Mouse (Mus musculus): ENCODE measurements around the gene Irf7. TPM values are rescaled to one million over a fixed set of nuclear protein-coding genes. Genes with fewer than 3 reads are reported as not detected.

Gene Irf7
- polyA plus RNA-seq, 1 experiment from 2014 or later = 2.7 TPM

DNA sequence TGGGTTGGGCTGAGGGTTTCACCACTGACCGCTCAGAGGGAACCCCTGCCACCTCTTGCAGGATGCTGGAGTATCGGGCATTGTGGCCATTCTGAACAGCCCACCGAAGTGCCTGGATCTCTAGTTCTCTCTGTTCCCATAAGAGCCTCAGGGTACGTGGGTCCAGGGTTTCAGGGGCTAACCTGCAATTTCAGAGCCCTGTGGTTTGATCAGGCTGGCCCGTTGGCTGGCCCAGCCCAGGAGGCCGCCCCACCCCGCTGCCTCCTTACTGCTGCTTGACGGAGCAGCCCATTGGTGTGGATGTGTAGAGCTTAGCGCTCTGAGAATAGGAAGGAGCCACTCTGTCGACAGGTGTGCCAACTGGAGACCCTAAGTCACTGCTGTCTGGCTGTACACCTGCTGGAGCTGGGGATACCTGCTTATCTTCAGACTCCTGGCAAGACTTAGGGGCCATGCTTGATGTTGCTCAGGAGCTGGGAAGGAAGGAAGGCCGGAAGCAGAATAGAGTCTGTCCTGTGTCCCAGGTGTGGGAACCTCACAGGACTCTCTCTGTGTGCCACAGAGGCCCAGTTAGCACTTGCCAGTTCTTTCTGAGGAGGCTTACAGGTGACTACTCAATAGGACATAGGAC lies 52.6 kb downstream of the Irf7 start, which contains the start of gene Lmntd2:
Lmntd2 (minus strand) TSS at position 476 of the 631 bp plus-strand sequence.
- H3K9me3 ChIP-seq (ENCODE audit: control insufficient read depth, low read length) = no peaks in the 10 kb centered on the region
- H3K36me3 ChIP-seq (ENCODE audit: control insufficient read depth, insufficient read depth, low read length) = peaks cover 12% of the 10 kb centered on the region; the same call in 1 of the 2 replicates
- peak within 1 kb of the TSS; percentile 98 for H3K27ac ChIP-seq (ENCODE audit: low read depth, low read length)
- peak within 1 kb of the TSS; percentile 73 for H3K4me2 ChIP-seq (replicated peaks; ENCODE audit: low read depth, low read length)
- H3K27me3 ChIP-seq (ENCODE audit: control insufficient read depth, insufficient read depth, low read length) = no peaks in the 10 kb centered on the region
- no peak for ATAC-seq (ENCODE audit: low FRiP score, low TSS enrichment)
- 92% methylated on average over 11 of the region's 11 CpGs for WGBS
- peak within 1 kb of the TSS; percentile 57 for H3K9ac ChIP-seq (ENCODE audit: low read depth, low read length)
- peaks cover 23% of the 10 kb centered on the region for H3K4me1 ChIP-seq (ENCODE audit: control insufficient read depth, insufficient read depth, low read length)
- H3K4me3 ChIP-seq (ENCODE audit: low read length) = peak within 1 kb of the TSS; percentile 63

DNA sequence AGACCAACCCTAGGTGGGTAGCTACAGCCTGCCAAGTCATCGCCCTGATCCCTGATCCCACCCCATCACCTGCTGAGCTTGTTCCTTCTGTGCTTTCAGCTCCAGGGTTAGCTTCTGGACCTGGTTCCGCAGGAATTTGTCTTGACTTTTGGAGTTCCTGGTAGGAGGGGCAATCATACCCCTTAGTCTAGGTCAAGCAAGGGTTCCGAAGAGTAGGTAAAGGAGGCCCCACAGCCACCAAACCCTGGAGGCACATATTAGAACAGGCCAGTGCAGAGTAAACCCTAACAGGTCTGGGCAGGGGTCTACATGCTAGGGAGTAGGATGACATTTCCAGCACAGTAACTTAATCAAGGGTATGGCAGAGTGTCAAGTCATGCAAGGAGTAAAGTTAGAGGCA lies 53.1 kb downstream of the Irf7 start:
- no peak overlapping the region for H3K9ac ChIP-seq (ENCODE audit: low read depth, low read length)
- 80% methylated on average over 3 of the region's 3 CpGs for WGBS
- no peaks in the 10 kb centered on the region for H3K9me3 ChIP-seq (ENCODE audit: control insufficient read depth, low read length)
- H3K27ac ChIP-seq (ENCODE audit: low read depth, low read length) = no peak overlapping the region
- H3K27me3 ChIP-seq (ENCODE audit: control insufficient read depth, insufficient read depth, low read length) = no peaks in the 10 kb centered on the region
- no peak overlapping the region for H3K4me2 ChIP-seq (replicated peaks; ENCODE audit: low read depth, low read length)
- peaks cover 23% of the 10 kb centered on the region for H3K4me1 ChIP-seq (ENCODE audit: control insufficient read depth, insufficient read depth, low read length)
- no peak overlapping the region for H3K4me3 ChIP-seq (ENCODE audit: low read length)
- H3K36me3 ChIP-seq (ENCODE audit: control insufficient read depth, insufficient read depth, low read length) = peaks cover 6% of the 10 kb centered on the region; the same call in 1 of the 2 replicates
- ATAC-seq (ENCODE audit: low FRiP score, low TSS enrichment) = no peak

MicroRNA genes within 50 kb of the gene (microRNA counts, 519-probe panel; counts per million panel counts)
- microRNA mmu-miR-210 = 5,886 counts per million, percentile 59 among the panel's probes with 10 or more counts

Small RNAs within 50 kb of the gene (microRNA-seq; reads per million reads assigned to microRNA genes)
- gene Mir210 = 298 reads per million, percentile 68 among the genes with 10 or more reads in this experiment

Other genes with a start within 250 kb of the Irf7 start
- gene Ifitm6, start 248.6 kb downstream of the Irf7 start, polyA plus RNA-seq (2014; fragmentation: Nextera tagmentation; extraction: Ambion mirVana) = 0.84 and 1.6 TPM in 2 replicates
- gene Gm17387, start 237.3 kb downstream of the Irf7 start, polyA plus RNA-seq (2014; fragmentation: Nextera tagmentation; extraction: Ambion mirVana) = not detected in 2 replicates
- gene B4galnt4, start 205.4 kb downstream of the Irf7 start, polyA plus RNA-seq (2014; fragmentation: Nextera tagmentation; extraction: Ambion mirVana) = 13.7 and 14.4 TPM in 2 replicates
- 4.0 and 4.3 TPM in 2 replicates for gene Pkp3, start 188.3 kb downstream of the Irf7 start, polyA plus RNA-seq (2014; fragmentation: Nextera tagmentation; extraction: Ambion mirVana)
- gene Sigirr, start 165.9 kb downstream of the Irf7 start, polyA plus RNA-seq (2014; fragmentation: Nextera tagmentation; extraction: Ambion mirVana) = 9.5 and 11.7 TPM in 2 replicates
- gene Ano9, start 148.7 kb downstream of the Irf7 start, polyA plus RNA-seq (2014; fragmentation: Nextera tagmentation; extraction: Ambion mirVana) = 3.0 and 4.4 TPM in 2 replicates
- 58.4 and 63.1 TPM in 2 replicates for gene Ptdss2, start 144.1 kb downstream of the Irf7 start, polyA plus RNA-seq (2014; fragmentation: Nextera tagmentation; extraction: Ambion mirVana)
- 116 and 122 TPM in 2 replicates for gene Rnh1, start 93.6 kb downstream of the Irf7 start, polyA plus RNA-seq (2014; fragmentation: Nextera tagmentation; extraction: Ambion mirVana)
- gene Hras, start 72.5 kb downstream of the Irf7 start, polyA plus RNA-seq (2014; fragmentation: Nextera tagmentation; extraction: Ambion mirVana) = 97.2 and 97.8 TPM in 2 replicates
- gene Lrrc56, start 72.3 kb downstream of the Irf7 start, polyA plus RNA-seq (2014; fragmentation: Nextera tagmentation; extraction: Ambion mirVana) = 6.7 and 9.5 TPM in 2 replicates
- 3.3 and 3.4 TPM in 2 replicates for gene Lmntd2, start 52.4 kb downstream of the Irf7 start, polyA plus RNA-seq (2014; fragmentation: Nextera tagmentation; extraction: Ambion mirVana)
- 52.0 and 52.9 TPM in 2 replicates for gene Rassf7, start 50.6 kb downstream of the Irf7 start, polyA plus RNA-seq (2014; fragmentation: Nextera tagmentation; extraction: Ambion mirVana)
- 48.5 and 82.6 TPM in 2 replicates for gene Phrf1, start 37.7 kb downstream of the Irf7 start, polyA plus RNA-seq (2014; fragmentation: Nextera tagmentation; extraction: Ambion mirVana)
- 1.7 and 3.5 TPM in 2 replicates for gene Cdhr5, start 10.3 kb upstream of the Irf7 start, polyA plus RNA-seq (2014; fragmentation: Nextera tagmentation; extraction: Ambion mirVana)
- 40.2 and 58.1 TPM in 2 replicates for gene Sct, start 12.7 kb upstream of the Irf7 start, polyA plus RNA-seq (2014; fragmentation: Nextera tagmentation; extraction: Ambion mirVana)
- gene Drd4, start 25.5 kb upstream of the Irf7 start, polyA plus RNA-seq (2014; fragmentation: Nextera tagmentation; extraction: Ambion mirVana) = 1.4 and 1.6 TPM in 2 replicates
- gene Deaf1, start 61.2 kb upstream of the Irf7 start, polyA plus RNA-seq (2014; fragmentation: Nextera tagmentation; extraction: Ambion mirVana) = 64.0 and 79.7 TPM in 2 replicates
- gene Tmem80, start 61.3 kb upstream of the Irf7 start, polyA plus RNA-seq (2014; fragmentation: Nextera tagmentation; extraction: Ambion mirVana) = 36.7 and 46.8 TPM in 2 replicates
- 9.6 and 18.0 TPM in 2 replicates for gene Eps8l2, start 72.4 kb upstream of the Irf7 start, polyA plus RNA-seq (2014; fragmentation: Nextera tagmentation; extraction: Ambion mirVana)
- gene Taldo1, start 125.7 kb upstream of the Irf7 start, polyA plus RNA-seq (2014; fragmentation: Nextera tagmentation; extraction: Ambion mirVana) = 321 and 322 TPM in 2 replicates
- 50.7 and 54.5 TPM in 2 replicates for gene Gatd1, start 147.7 kb upstream of the Irf7 start, polyA plus RNA-seq (2014; fragmentation: Nextera tagmentation; extraction: Ambion mirVana)
- gene Cend1, start 163.0 kb upstream of the Irf7 start, polyA plus RNA-seq (2014; fragmentation: Nextera tagmentation; extraction: Ambion mirVana) = 0.46 and 1.6 TPM in 2 replicates
- gene Slc25a22, start 171.4 kb upstream of the Irf7 start, polyA plus RNA-seq (2014; fragmentation: Nextera tagmentation; extraction: Ambion mirVana) = 22.0 and 34.1 TPM in 2 replicates
- 9.1 and 14.1 TPM in 2 replicates for gene Pidd1, start 177.5 kb upstream of the Irf7 start, polyA plus RNA-seq (2014; fragmentation: Nextera tagmentation; extraction: Ambion mirVana)
- gene Rplp2, start 180.9 kb upstream of the Irf7 start, polyA plus RNA-seq (2014; fragmentation: Nextera tagmentation; extraction: Ambion mirVana) = 1,491 and 1,701 TPM in 2 replicates
- gene Pnpla2, start 188.7 kb upstream of the Irf7 start, polyA plus RNA-seq (2014; fragmentation: Nextera tagmentation; extraction: Ambion mirVana) = 27.4 and 31.9 TPM in 2 replicates
- 13.1 and 13.4 TPM in 2 replicates for gene Cracr2b, start 194.6 kb upstream of the Irf7 start, polyA plus RNA-seq (2014; fragmentation: Nextera tagmentation; extraction: Ambion mirVana)
- 93.2 and 108 TPM in 2 replicates for gene Cd151, start 200.9 kb upstream of the Irf7 start, polyA plus RNA-seq (2014; fragmentation: Nextera tagmentation; extraction: Ambion mirVana)
- gene Polr2l, start 208.7 kb upstream of the Irf7 start, polyA plus RNA-seq (2014; fragmentation: Nextera tagmentation; extraction: Ambion mirVana) = 77.9 and 85.5 TPM in 2 replicates
- 71.9 and 90.2 TPM in 2 replicates for gene Tspan4, start 208.8 kb upstream of the Irf7 start, polyA plus RNA-seq (2014; fragmentation: Nextera tagmentation; extraction: Ambion mirVana)

All from kidney, embryonic 14.5 days (tissue).